Mouse (Mus musculus): ENCODE measurements around the gene Slc43a2. TPM values are rescaled to one million over a fixed set of nuclear protein-coding genes. Genes with fewer than 3 reads are reported as not detected.

The Slc43a2 gene
- total RNA-seq, 2 experiments from 2014 or later, result 43.0 to 53.4 TPM

- H3K27ac ChIP-seq, result peak overlapping the region; percentile 99
- peak overlapping the region; percentile 65 for H3K4me3 ChIP-seq
- no peak for DNase-seq (ENCODE audit: low spot score in 2 of 2)
- TF ChIP-seq CTCF (conservative IDR thresholded peaks at IDR 0.05), result no peak
Measured at GRCm38 (mm10) chr11:75533314-75534015, 2.0 kb downstream of the Slc43a2 start.

- Histone ChIP-seq H3K27ac (peak overlapping the region; percentile 99; the same call in 1 of the 2 replicates), H3K4me3 (peak overlapping the region; percentile 27; the same call in 1 of the 2 replicates)
- DNase-seq (ENCODE audit: low spot score in 2 of 2), result no peak
- no peak for TF ChIP-seq CTCF (conservative IDR thresholded peaks at IDR 0.05)
Measured at GRCm38 (mm10) chr11:75534286-75535033, 3.0 kb downstream of the Slc43a2 start.

GRCm38 (mm10) chr11:75535106-75535795 is 3.8 kb downstream of the Slc43a2 start:
- H3K4me3 ChIP-seq, result peak overlapping the region; percentile 27; the same call in 1 of the 2 replicates
- peak overlapping the region; percentile 99; the same call in 1 of the 2 replicates for H3K27ac ChIP-seq
- DNase-seq (ENCODE audit: low spot score in 2 of 2), result no peak
- no peak for TF ChIP-seq CTCF (conservative IDR thresholded peaks at IDR 0.05)

- Histone ChIP-seq H3K27ac (peak overlapping the region; percentile 87), H3K4me3 (no peak overlapping the region)
- TF ChIP-seq CTCF (conservative IDR thresholded peaks at IDR 0.05), result no peak
- no peak for DNase-seq (ENCODE audit: low spot score in 2 of 2)
Measured at GRCm38 (mm10) chr11:75536255-75537024, 4.9 kb downstream of the Slc43a2 start.

GRCm38 (mm10) chr11:75537025-75537414 is 5.5 kb downstream of the Slc43a2 start:
- no peak for DNase-seq (ENCODE audit: low spot score in 2 of 2)
- Histone ChIP-seq H3K4me3 (no peak overlapping the region), H3K27ac (peak overlapping the region; percentile 87)
- TF ChIP-seq CTCF (conservative IDR thresholded peaks at IDR 0.05), result no peak

GRCm38 (mm10) chr11:75537491-75538183 is 6.1 kb downstream of the Slc43a2 start:
- DNase-seq (ENCODE audit: low spot score in 2 of 2), result no peak
- Histone ChIP-seq H3K27ac (peak overlapping the region; percentile 87), H3K4me3 (no peak overlapping the region)
- peak; percentile 56 for TF ChIP-seq CTCF (conservative IDR thresholded peaks at IDR 0.05)

- peak overlapping the region; percentile 87 for H3K27ac ChIP-seq
- no peak for TF ChIP-seq CTCF (conservative IDR thresholded peaks at IDR 0.05)
- no peak overlapping the region for H3K4me3 ChIP-seq
- DNase-seq (ENCODE audit: low spot score in 2 of 2), result no peak
Measured at GRCm38 (mm10) chr11:75538184-75538969, 6.9 kb downstream of the Slc43a2 start.

- no peak for DNase-seq (ENCODE audit: low spot score in 2 of 2)
- no peak for TF ChIP-seq CTCF (conservative IDR thresholded peaks at IDR 0.05)
- Histone ChIP-seq H3K4me3 (no peak overlapping the region), H3K27ac (peak overlapping the region; percentile 87)
Measured at GRCm38 (mm10) chr11:75538970-75539299, 7.4 kb downstream of the Slc43a2 start.

GRCm38 (mm10) chr11:75540209-75540608 is 8.7 kb downstream of the Slc43a2 start:
- no peak for DNase-seq (ENCODE audit: low spot score in 2 of 2)
- no peak for TF ChIP-seq CTCF (conservative IDR thresholded peaks at IDR 0.05)
- Histone ChIP-seq H3K4me3 (no peak overlapping the region), H3K27ac (peak overlapping the region; percentile 85)

- no peak; the same call in 1 of the 2 replicates for TF ChIP-seq CTCF (conservative IDR thresholded peaks at IDR 0.05)
- Histone ChIP-seq H3K27ac (peak overlapping the region; percentile 85), H3K4me3 (no peak overlapping the region)
- DNase-seq (ENCODE audit: low spot score in 2 of 2), result peak; percentile 66 to 72
Measured at GRCm38 (mm10) chr11:75540710-75541581, 9.5 kb downstream of the Slc43a2 start.

Measured in layer of hippocampus, adult 2 months (tissue).